Mouse (Mus musculus) testis, postnatal 10 days (tissue): Measurements from ENCODE around the gene Tubgcp2.

ENCODE experiments used
- DNase-seq: peaks from one replicate; pipeline ENCODE4 v3.0.0; 2021; ENCODE audit warnings: low spot score

Tubgcp2 gene

GRCm38 (mm10) chr7:140036281-140037170, at the start of gene Tubgcp2, which contains the start of gene Zfp511:
Tubgcp2 (minus strand) TSS chr7:140036669.
Zfp511 (plus strand) TSS chr7:140036391.
- peak; percentile 99 for DNase-seq

GRCm38 (mm10) chr7:140082242-140082678, 45.8 kb upstream of the Tubgcp2 start, which contains the start of gene Caly:
Caly (minus strand) TSS chr7:140082548.
- peak; percentile 74 for DNase-seq

- no peak for DNase-seq
These were observed 45.2 kb upstream of the Tubgcp2 start for GRCm38 (mm10) chr7:140081408-140082241.

- DNase-seq = peak; percentile 69
These were observed 44.2 kb upstream of the Tubgcp2 start for GRCm38 (mm10) chr7:140080503-140081156.

GRCm38 (mm10) chr7:140078711-140079110, 42.2 kb upstream of the Tubgcp2 start:
- peak; percentile 76 for DNase-seq

- DNase-seq = no peak
These were observed 41.2 kb upstream of the Tubgcp2 start for GRCm38 (mm10) chr7:140077698-140078097.

- DNase-seq = no peak
These were observed 33.7 kb upstream of the Tubgcp2 start for GRCm38 (mm10) chr7:140070042-140070711.

- DNase-seq = no peak
These were observed 30.9 kb upstream of the Tubgcp2 start for GRCm38 (mm10) chr7:140067397-140067796.

- DNase-seq = peak; percentile 85
These were observed 26.6 kb upstream of the Tubgcp2 start for GRCm38 (mm10) chr7:140063092-140063491.

- DNase-seq = peak; percentile 66
These were observed 25.8 kb upstream of the Tubgcp2 start for GRCm38 (mm10) chr7:140062307-140062706.

GRCm38 (mm10) chr7:140061832-140062130, 25.3 kb upstream of the Tubgcp2 start:
- no peak for DNase-seq

- DNase-seq = peak; percentile 54
These were observed 24.7 kb upstream of the Tubgcp2 start for GRCm38 (mm10) chr7:140060936-140061831.

- DNase-seq = no peak
These were observed 23.1 kb upstream of the Tubgcp2 start for GRCm38 (mm10) chr7:140059601-140060000.

GRCm38 (mm10) chr7:140058528-140058927, 22.1 kb upstream of the Tubgcp2 start:
- DNase-seq = no peak

- peak; percentile 56 for DNase-seq
These were observed 21.2 kb upstream of the Tubgcp2 start for GRCm38 (mm10) chr7:140057413-140058407.

GRCm38 (mm10) chr7:140054124-140054523, 17.7 kb upstream of the Tubgcp2 start:
- no peak for DNase-seq

- DNase-seq = peak; percentile 57
These were observed 12.7 kb upstream of the Tubgcp2 start for GRCm38 (mm10) chr7:140049115-140049689.

GRCm38 (mm10) chr7:140048361-140049114, 12.1 kb upstream of the Tubgcp2 start, which contains the start of gene Msx3:
Msx3 (minus strand) TSS chr7:140049089.
- no peak for DNase-seq
